Mouse (Mus musculus): ENCODE results near the gene Nckap1l. TPM values are rescaled to one million over a fixed set of nuclear protein-coding genes. Genes with fewer than 3 reads are reported as not detected.
A peak's percentile ranks its signal among the peaks of the same experiment; 100 is the strongest.

Gene Nckap1l
- polyA plus RNA-seq, 2 experiments: 3.9 to 4.5 TPM

- no peaks in the 10 kb centered on the region for H3K27me3 ChIP-seq (ENCODE audit: control insufficient read depth, insufficient read depth, low read length)
- 76% methylated on average over 5 of the region's 5 CpGs for WGBS
- no peaks in the 10 kb centered on the region for H3K36me3 ChIP-seq (ENCODE audit: control insufficient read depth, insufficient read depth, low read length)
- H3K4me2 ChIP-seq (replicated peaks; ENCODE audit: low read depth, low read length, severe bottlenecking): no peak overlapping the region
- H3K4me3 ChIP-seq (replicated peaks; ENCODE audit: low read length): no peak overlapping the region
- H3K27ac ChIP-seq (replicated peaks; ENCODE audit: low read depth, low read length): no peak overlapping the region
- no peaks in the 10 kb centered on the region for H3K9me3 ChIP-seq (ENCODE audit: control insufficient read depth, low read length)
- TF ChIP-seq POLR2A (IDR thresholded peaks at IDR 0.05; ENCODE audit: borderline replicate concordance, extremely low read depth, insufficient read depth, insufficient read length): no peak
- ATAC-seq (ENCODE audit: low FRiP score, low read depth) (no peak), DNase-seq (ENCODE audit: low spot score) (no peak)
- no peak overlapping the region for H3K9ac ChIP-seq (ENCODE audit: low read depth, low read length, severe bottlenecking)
- no peaks in the 10 kb centered on the region for H3K4me1 ChIP-seq (ENCODE audit: control insufficient read depth, insufficient read depth, low read length)
Observed at GRCm38 (mm10) chr15:103473769-103474168, 20.2 kb downstream of the Nckap1l start.

- TF ChIP-seq POLR2A (IDR thresholded peaks at IDR 0.05; ENCODE audit: borderline replicate concordance, extremely low read depth, insufficient read depth, insufficient read length): no peak
- H3K27ac ChIP-seq (replicated peaks; ENCODE audit: low read depth, low read length): no peak overlapping the region
- H3K27me3 ChIP-seq (ENCODE audit: control insufficient read depth, insufficient read depth, low read length): no peaks in the 10 kb centered on the region
- WGBS: 82% methylated on average over 1 of the region's 1 CpGs
- H3K4me3 ChIP-seq (replicated peaks; ENCODE audit: low read length): no peak overlapping the region
- ATAC-seq (ENCODE audit: low FRiP score, low read depth) (no peak), DNase-seq (ENCODE audit: low spot score) (no peak)
- H3K9me3 ChIP-seq (ENCODE audit: control insufficient read depth, low read length): no peaks in the 10 kb centered on the region
- no peaks in the 10 kb centered on the region for H3K4me1 ChIP-seq (ENCODE audit: control insufficient read depth, insufficient read depth, low read length)
- no peak overlapping the region for H3K4me2 ChIP-seq (replicated peaks; ENCODE audit: low read depth, low read length, severe bottlenecking)
- no peaks in the 10 kb centered on the region for H3K36me3 ChIP-seq (ENCODE audit: control insufficient read depth, insufficient read depth, low read length)
- H3K9ac ChIP-seq (ENCODE audit: low read depth, low read length, severe bottlenecking): no peak overlapping the region
Observed at GRCm38 (mm10) chr15:103479080-103479606, 25.5 kb downstream of the Nckap1l start.

GRCm38 (mm10) chr15:103480129-103480528 lies 26.5 kb downstream of the Nckap1l start:
- no peaks in the 10 kb centered on the region for H3K27me3 ChIP-seq (ENCODE audit: control insufficient read depth, insufficient read depth, low read length)
- no peak overlapping the region for H3K4me3 ChIP-seq (replicated peaks; ENCODE audit: low read length)
- H3K9ac ChIP-seq (ENCODE audit: low read depth, low read length, severe bottlenecking): no peak overlapping the region
- H3K4me2 ChIP-seq (replicated peaks; ENCODE audit: low read depth, low read length, severe bottlenecking): no peak overlapping the region
- DNase-seq (ENCODE audit: low spot score): no peak
- 81% methylated on average over 2 of the region's 2 CpGs for WGBS
- no peak for ATAC-seq (ENCODE audit: low FRiP score, low read depth)
- TF ChIP-seq POLR2A (IDR thresholded peaks at IDR 0.05; ENCODE audit: borderline replicate concordance, extremely low read depth, insufficient read depth, insufficient read length): no peak
- peaks cover 4% of the 10 kb centered on the region; the same call in 1 of the 2 replicates for H3K4me1 ChIP-seq (ENCODE audit: control insufficient read depth, insufficient read depth, low read length)
- H3K27ac ChIP-seq (replicated peaks; ENCODE audit: low read depth, low read length): no peak overlapping the region
- H3K9me3 ChIP-seq (ENCODE audit: control insufficient read depth, low read length): no peaks in the 10 kb centered on the region
- no peaks in the 10 kb centered on the region for H3K36me3 ChIP-seq (ENCODE audit: control insufficient read depth, insufficient read depth, low read length)

- Histone ChIP-seq H3K4me2 (replicated peaks; ENCODE audit: low read depth, low read length, severe bottlenecking) (no peak overlapping the region), H3K27ac (replicated peaks; ENCODE audit: low read depth, low read length) (no peak overlapping the region), H3K4me1 (ENCODE audit: control insufficient read depth, insufficient read depth, low read length) (peaks cover 5% of the 10 kb centered on the region; the same call in 1 of the 2 replicates), H3K9me3 (ENCODE audit: control insufficient read depth, low read length) (no peaks in the 10 kb centered on the region), H3K9ac (ENCODE audit: low read depth, low read length, severe bottlenecking) (no peak overlapping the region), H3K27me3 (ENCODE audit: control insufficient read depth, insufficient read depth, low read length) (no peaks in the 10 kb centered on the region), H3K4me3 (replicated peaks; ENCODE audit: low read length) (no peak overlapping the region), H3K36me3 (ENCODE audit: control insufficient read depth, insufficient read depth, low read length) (no peaks in the 10 kb centered on the region)
- ATAC-seq (ENCODE audit: low FRiP score, low read depth) (no peak), DNase-seq (ENCODE audit: low spot score) (peak; percentile 47)
- TF ChIP-seq POLR2A (IDR thresholded peaks at IDR 0.05; ENCODE audit: borderline replicate concordance, extremely low read depth, insufficient read depth, insufficient read length): no peak
- 0% methylated on average over 1 of the region's 1 CpGs for WGBS
Observed at GRCm38 (mm10) chr15:103482488-103482887, 28.9 kb downstream of the Nckap1l start.

- no peak for ATAC-seq (ENCODE audit: low FRiP score, low read depth)
- Histone ChIP-seq H3K9me3 (ENCODE audit: control insufficient read depth, low read length) (no peaks in the 10 kb centered on the region), H3K9ac (ENCODE audit: low read depth, low read length, severe bottlenecking) (no peak overlapping the region), H3K4me3 (replicated peaks; ENCODE audit: low read length) (no peak overlapping the region), H3K27me3 (ENCODE audit: control insufficient read depth, insufficient read depth, low read length) (no peaks in the 10 kb centered on the region), H3K4me1 (ENCODE audit: control insufficient read depth, insufficient read depth, low read length) (peaks cover 5% of the 10 kb centered on the region; the same call in 1 of the 2 replicates), H3K4me2 (replicated peaks; ENCODE audit: low read depth, low read length, severe bottlenecking) (no peak overlapping the region), H3K36me3 (ENCODE audit: control insufficient read depth, insufficient read depth, low read length) (no peaks in the 10 kb centered on the region), H3K27ac (replicated peaks; ENCODE audit: low read depth, low read length) (no peak overlapping the region)
- 14% methylated on average over 2 of the region's 2 CpGs for WGBS
- no peak for DNase-seq (ENCODE audit: low spot score)
- TF ChIP-seq POLR2A (IDR thresholded peaks at IDR 0.05; ENCODE audit: borderline replicate concordance, extremely low read depth, insufficient read depth, insufficient read length): no peak
Observed at GRCm38 (mm10) chr15:103484490-103484889, 30.9 kb downstream of the Nckap1l start.

All from limb, embryonic 14.5 days (tissue).